Mouse (Mus musculus) kidney, adult 2 months (tissue): ENCODE data around the gene Atp2a3.

ENCODE experiments used
- CTCF ChIP-seq: fragments of 200-500 bp; conservative IDR thresholded peaks from 2 replicates; pipeline ENCODE4 v1.5.1; 2011; ENCODE audit warnings: low read depth, mild to moderate bottlenecking, control low read depth, low read length, moderate library complexity, mixed read lengths; ENCODE audit not compliant: insufficient read depth, insufficient read length
- POLR2A ChIP-seq: fragments of 200-500 bp; IDR thresholded peaks from one replicate; pipeline ENCODE4 v1.6.1; 2011; ENCODE audit warnings: low read depth, low read length, control low read depth

GRCm38 (mm10) chr11:73016103-73016420 lies 55.1 kb downstream of the Atp2a3 start:
- TF ChIP-seq CTCF, result no peak
- no peak for TF ChIP-seq POLR2A
